Mouse (Mus musculus): ENCODE data around the gene BC061237.
"Not testable (repeated sequence)": the region's sequence is repeated elsewhere in the genome, so short reads cannot be mapped to it uniquely, and the experiment has no call there.

The BC061237 gene

GRCm38 (mm10) chr14:44492163-44492562 is at the start of gene BC061237:
BC061237 (plus strand) TSS chr14:44492463.
- not testable (repeated sequence) for DNase-seq (ENCODE audit: low read depth, low spot score)

- not testable (repeated sequence) for DNase-seq (ENCODE audit: low read depth, low spot score)
Observed at GRCm38 (mm10) chr14:44517976-44518375, 25.7 kb downstream of the BC061237 start, which contains the start of gene Gm17093. Gm17093 (plus strand) TSS chr14:44518276.

DNA sequence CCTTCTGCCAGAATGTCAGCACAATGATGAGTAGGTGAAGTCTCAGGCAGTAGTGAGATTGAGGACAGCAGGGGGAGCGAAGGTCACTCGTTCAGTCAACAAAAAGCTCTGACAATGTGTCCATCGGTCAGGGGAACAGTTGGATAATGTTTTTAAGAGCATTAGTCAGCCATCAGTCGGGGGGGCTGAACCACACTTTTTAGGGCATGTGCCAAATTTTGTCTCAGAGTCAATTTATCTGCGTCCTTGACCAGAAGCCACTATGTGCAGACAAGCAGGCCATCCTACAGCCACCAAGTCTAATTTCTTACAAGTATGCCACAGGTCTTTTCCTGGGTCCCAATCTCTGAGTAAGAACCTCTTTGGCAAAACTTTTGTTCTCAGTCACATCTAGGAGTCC is 55.7 kb downstream of the BC061237 start:
- DNase-seq (ENCODE audit: low read depth, low spot score) = not testable (repeated sequence)

Measured in mesoderm, embryonic 11.5 days (tissue).